Mouse (Mus musculus): Measurements from ENCODE around the gene 2010300C02Rik. TPM values are rescaled to one million over a fixed set of nuclear protein-coding genes. Genes with fewer than 3 reads are reported as not detected.
"Not testable (repeated sequence)": the region's sequence is repeated elsewhere in the genome, so short reads cannot be mapped to it uniquely, and the experiment has no call there.

The 2010300C02Rik gene
- polyA plus RNA-seq, 2 experiments, result 3.7 to 4.1 TPM

- no peak for TF ChIP-seq POLR2A (IDR thresholded peaks at IDR 0.05; ENCODE audit: borderline replicate concordance, extremely low read depth, insufficient read depth, insufficient read length)
- Histone ChIP-seq H3K27ac (replicated peaks; ENCODE audit: low read depth, low read length) (no peak overlapping the region), H3K4me3 (replicated peaks; ENCODE audit: low read length) (no peak overlapping the region), H3K4me2 (replicated peaks; ENCODE audit: low read depth, low read length, severe bottlenecking) (no peak overlapping the region), H3K27me3 (ENCODE audit: control insufficient read depth, insufficient read depth, low read length) (no peaks in the 10 kb centered on the region), H3K36me3 (ENCODE audit: control insufficient read depth, insufficient read depth, low read length) (no peaks in the 10 kb centered on the region), H3K9me3 (ENCODE audit: control insufficient read depth, low read length) (no peaks in the 10 kb centered on the region), H3K9ac (ENCODE audit: low read depth, low read length, severe bottlenecking) (no peak overlapping the region), H3K4me1 (ENCODE audit: control insufficient read depth, insufficient read depth, low read length) (peaks cover 26% of the 10 kb centered on the region)
- ATAC-seq (ENCODE audit: low FRiP score, low read depth), result no peak
- no peak for DNase-seq (ENCODE audit: low spot score)
- WGBS, result 68% methylated on average over 15 of the region's 15 CpGs
Observed at GRCm38 (mm10) chr1:37614130-37614529, 105.8 kb downstream of the 2010300C02Rik start.

DNA sequence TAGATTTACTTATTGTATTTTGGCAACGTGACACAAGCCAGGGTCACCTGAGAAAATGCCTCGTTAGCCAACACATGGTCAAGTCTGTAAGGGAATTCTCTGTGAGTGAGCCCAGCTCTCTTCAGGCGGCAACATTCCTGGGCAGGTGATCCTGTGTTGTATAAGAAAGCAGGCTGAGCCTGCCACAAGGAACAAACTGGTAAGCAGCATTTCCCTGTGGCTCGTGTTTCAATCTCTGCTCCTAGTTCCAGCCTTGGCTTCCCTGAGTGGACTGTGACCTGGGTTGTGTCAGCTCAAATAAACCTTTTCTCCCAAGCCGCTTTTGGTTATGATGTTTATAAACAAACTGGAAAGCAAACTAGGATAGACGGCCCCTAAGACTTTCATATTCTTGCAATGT is 108.9 kb downstream of the 2010300C02Rik start:
- no peak for DNase-seq (ENCODE audit: low spot score)
- no peaks in the 10 kb centered on the region for H3K9me3 ChIP-seq (ENCODE audit: control insufficient read depth, low read length)
- H3K4me1 ChIP-seq (ENCODE audit: control insufficient read depth, insufficient read depth, low read length), result peaks cover 16% of the 10 kb centered on the region; the same call in 1 of the 2 replicates
- H3K9ac ChIP-seq (ENCODE audit: low read depth, low read length, severe bottlenecking), result no peak overlapping the region
- WGBS, result 43% methylated on average over 6 of the region's 6 CpGs
- no peak for ATAC-seq (ENCODE audit: low FRiP score, low read depth)
- no peak overlapping the region for H3K4me2 ChIP-seq (replicated peaks; ENCODE audit: low read depth, low read length, severe bottlenecking)
- H3K36me3 ChIP-seq (ENCODE audit: control insufficient read depth, insufficient read depth, low read length), result no peaks in the 10 kb centered on the region
- TF ChIP-seq POLR2A (IDR thresholded peaks at IDR 0.05; ENCODE audit: borderline replicate concordance, extremely low read depth, insufficient read depth, insufficient read length), result no peak
- H3K27me3 ChIP-seq (ENCODE audit: control insufficient read depth, insufficient read depth, low read length), result no peaks in the 10 kb centered on the region
- H3K4me3 ChIP-seq (replicated peaks; ENCODE audit: low read length), result no peak overlapping the region
- H3K27ac ChIP-seq (replicated peaks; ENCODE audit: low read depth, low read length), result no peak overlapping the region

- Histone ChIP-seq H3K4me2 (replicated peaks; ENCODE audit: low read depth, low read length, severe bottlenecking) (no peak overlapping the region), H3K4me1 (ENCODE audit: control insufficient read depth, insufficient read depth, low read length) (peaks cover 13% of the 10 kb centered on the region; the same call in 1 of the 2 replicates), H3K9me3 (ENCODE audit: control insufficient read depth, low read length) (no peaks in the 10 kb centered on the region), H3K4me3 (replicated peaks; ENCODE audit: low read length) (no peak overlapping the region), H3K9ac (ENCODE audit: low read depth, low read length, severe bottlenecking) (no peak overlapping the region), H3K36me3 (ENCODE audit: control insufficient read depth, insufficient read depth, low read length) (no peaks in the 10 kb centered on the region), H3K27me3 (ENCODE audit: control insufficient read depth, insufficient read depth, low read length) (no peaks in the 10 kb centered on the region), H3K27ac (replicated peaks; ENCODE audit: low read depth, low read length) (peak overlapping the region; percentile 3; the same call in 1 of the 2 replicates)
- no peak for ATAC-seq (ENCODE audit: low FRiP score, low read depth)
- 78% methylated on average over 4 of the region's 4 CpGs for WGBS
- TF ChIP-seq POLR2A (IDR thresholded peaks at IDR 0.05; ENCODE audit: borderline replicate concordance, extremely low read depth, insufficient read depth, insufficient read length), result no peak
- DNase-seq (ENCODE audit: low spot score), result no peak
Observed at GRCm38 (mm10) chr1:37610242-37610641, 109.6 kb downstream of the 2010300C02Rik start.

DNA sequence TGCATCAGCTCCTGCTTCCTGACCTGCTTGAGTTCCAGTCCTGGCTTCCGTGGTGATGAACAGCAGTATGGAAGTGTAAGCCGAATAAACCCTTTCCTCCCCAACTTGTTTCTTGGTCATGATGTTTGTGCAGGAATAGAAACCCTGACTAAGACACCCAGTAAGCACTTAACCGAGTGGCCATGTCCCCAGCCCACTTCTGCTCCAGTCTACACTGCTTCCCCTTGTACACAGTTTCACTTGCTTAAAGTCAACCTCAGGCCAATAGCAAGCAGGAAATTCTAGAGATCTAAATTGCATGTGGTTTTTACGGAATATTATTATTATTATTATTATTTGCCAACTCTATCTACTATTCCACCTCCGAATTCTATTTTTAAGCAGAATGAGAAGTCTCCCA is 114.2 kb downstream of the 2010300C02Rik start:
- H3K4me2 ChIP-seq (replicated peaks; ENCODE audit: low read depth, low read length, severe bottlenecking); H3K27ac ChIP-seq (replicated peaks; ENCODE audit: low read depth, low read length); H3K4me3 ChIP-seq (replicated peaks; ENCODE audit: low read length); H3K9me3 ChIP-seq (ENCODE audit: control insufficient read depth, low read length); DNase-seq (ENCODE audit: low spot score); H3K4me1 ChIP-seq (ENCODE audit: control insufficient read depth, insufficient read depth, low read length); H3K27me3 ChIP-seq (ENCODE audit: control insufficient read depth, insufficient read depth, low read length); H3K36me3 ChIP-seq (ENCODE audit: control insufficient read depth, insufficient read depth, low read length); H3K9ac ChIP-seq (ENCODE audit: low read depth, low read length, severe bottlenecking); ATAC-seq (ENCODE audit: low FRiP score, low read depth): not testable (repeated sequence)
- 94% methylated on average over 4 of the region's 5 CpGs for WGBS

DNA sequence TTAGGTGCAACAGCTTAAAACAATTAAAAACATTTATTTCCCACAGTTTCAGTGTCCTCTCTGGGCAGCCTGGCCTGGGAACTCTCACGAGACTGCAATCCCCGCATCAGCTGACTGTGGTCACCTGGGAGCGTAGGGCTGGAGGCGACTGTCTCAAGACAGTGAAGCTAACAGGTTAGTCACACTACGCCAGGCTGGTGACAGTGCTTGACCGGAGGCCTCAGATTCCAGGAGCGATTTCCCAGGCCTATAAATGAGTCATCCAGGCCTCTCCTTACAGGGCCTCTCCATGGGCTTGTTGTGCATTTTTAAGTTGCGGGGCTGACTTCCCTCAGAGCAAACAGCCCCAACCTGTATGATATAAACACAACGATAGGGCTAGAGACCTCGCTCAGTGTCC is 116.7 kb downstream of the 2010300C02Rik start:
- 86% methylated on average over 10 of the region's 10 CpGs for WGBS

DNA sequence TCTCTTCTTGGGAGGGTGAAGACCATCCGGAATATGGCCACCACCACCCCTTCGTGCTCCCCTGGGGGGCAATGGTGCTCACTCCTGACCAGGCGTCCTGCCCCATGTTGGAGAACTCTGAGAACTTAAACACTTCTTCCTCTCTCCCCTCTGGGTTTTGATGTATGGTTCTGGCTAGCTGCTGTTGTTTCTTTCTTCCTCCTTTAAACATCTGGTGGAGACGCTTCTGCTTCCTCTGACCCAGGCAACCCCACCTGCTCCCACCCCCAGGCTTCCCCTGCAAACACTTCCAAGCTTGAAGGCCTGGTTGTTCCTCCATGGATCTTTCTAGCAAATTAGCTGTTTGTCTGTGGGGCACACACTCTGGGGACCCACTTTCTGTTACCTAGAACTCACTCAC is 117.6 kb downstream of the 2010300C02Rik start:
- WGBS, result 85% methylated on average over 4 of the region's 4 CpGs
- Histone ChIP-seq H3K4me1 (ENCODE audit: control insufficient read depth, insufficient read depth, low read length) (no peaks in the 10 kb centered on the region), H3K27me3 (ENCODE audit: control insufficient read depth, insufficient read depth, low read length) (no peaks in the 10 kb centered on the region), H3K36me3 (ENCODE audit: control insufficient read depth, insufficient read depth, low read length) (no peaks in the 10 kb centered on the region), H3K4me3 (replicated peaks; ENCODE audit: low read length) (no peak overlapping the region), H3K9me3 (ENCODE audit: control insufficient read depth, low read length) (no peaks in the 10 kb centered on the region), H3K27ac (replicated peaks; ENCODE audit: low read depth, low read length) (no peak overlapping the region), H3K4me2 (replicated peaks; ENCODE audit: low read depth, low read length, severe bottlenecking) (no peak overlapping the region), H3K9ac (ENCODE audit: low read depth, low read length, severe bottlenecking) (no peak overlapping the region)
- TF ChIP-seq POLR2A (IDR thresholded peaks at IDR 0.05; ENCODE audit: borderline replicate concordance, extremely low read depth, insufficient read depth, insufficient read length), result no peak
- DNase-seq (ENCODE audit: low spot score), result no peak
- ATAC-seq (ENCODE audit: low FRiP score, low read depth), result no peak

More for the DNA sequence above, 116.7 kb downstream of the 2010300C02Rik start:
- Histone ChIP-seq H3K27ac (replicated peaks; ENCODE audit: low read depth, low read length) (no peak overlapping the region), H3K9ac (ENCODE audit: low read depth, low read length, severe bottlenecking) (no peak overlapping the region), H3K4me3 (replicated peaks; ENCODE audit: low read length) (no peak overlapping the region), H3K4me1 (ENCODE audit: control insufficient read depth, insufficient read depth, low read length) (no peaks in the 10 kb centered on the region), H3K9me3 (ENCODE audit: control insufficient read depth, low read length) (no peaks in the 10 kb centered on the region), H3K27me3 (ENCODE audit: control insufficient read depth, insufficient read depth, low read length) (no peaks in the 10 kb centered on the region), H3K36me3 (ENCODE audit: control insufficient read depth, insufficient read depth, low read length) (no peaks in the 10 kb centered on the region), H3K4me2 (replicated peaks; ENCODE audit: low read depth, low read length, severe bottlenecking) (no peak overlapping the region)
- DNase-seq (ENCODE audit: low spot score) (no peak), ATAC-seq (ENCODE audit: low FRiP score, low read depth) (no peak)
- no peak for TF ChIP-seq POLR2A (IDR thresholded peaks at IDR 0.05; ENCODE audit: borderline replicate concordance, extremely low read depth, insufficient read depth, insufficient read length)
